Mouse (Mus musculus): ENCODE data around the gene Nsd2.

GRCm38 (mm10) chr5:33898671-33899070 lies 78.1 kb downstream of the Nsd2 start:
- TF ChIP-seq CTCF (IDR thresholded peaks at IDR 0.05; ENCODE audit: extremely low read depth, insufficient read depth, insufficient read length, insufficient replicate concordance) (no peak), POLR2A (IDR thresholded peaks at IDR 0.05; ENCODE audit: low read depth, low read length) (no peak)
